Mouse (Mus musculus) lung, embryonic 15.5 days (tissue): ENCODE measurements around the gene Cdc25b. TPM values are rescaled to one million over a fixed set of nuclear protein-coding genes. Genes with fewer than 3 reads are reported as not detected.

Experiments used
- ATAC-seq: fragments of 200-750 bp; cut with Nextera tagmentation; 2 replicates; pipeline ENCODE4 v1.8.0; 2017; ENCODE audit warnings: moderate number of reproducible peaks, borderline replicate concordance; ENCODE audit not compliant: low FRiP score, low TSS enrichment; ENCODE audit errors: extremely low read depth
- H3K27ac ChIP-seq: fragments of 300-500 bp; sonication (generic); 2 replicates; pipeline ENCODE4 v1.5.1; 2015; ENCODE audit warnings: moderate library complexity, mild to moderate bottlenecking, inconsistent platforms
- H3K27me3 ChIP-seq: fragments of 300-500 bp; sonication (generic); 2 replicates; pipeline ENCODE4 v1.6.1; 2015; ENCODE audit warnings: inconsistent platforms
- H3K36me3 ChIP-seq: fragments of 300-500 bp; sonication (generic); 2 replicates; pipeline ENCODE4 v1.6.1; 2015; ENCODE audit warnings: inconsistent platforms
- H3K4me1 ChIP-seq: fragments of 300-500 bp; sonication (generic); 2 replicates; pipeline ENCODE4 v1.6.1; 2015; ENCODE audit warnings: inconsistent platforms
- H3K4me2 ChIP-seq: fragments of 300-500 bp; sonication (generic); 2 replicates; pipeline ENCODE4 v1.6.1; 2015; ENCODE audit warnings: inconsistent platforms, mild to moderate bottlenecking, moderate library complexity
- H3K4me3 ChIP-seq: fragments of 300-500 bp; sonication (generic); 2 replicates; pipeline ENCODE4 v1.5.1; 2015; ENCODE audit warnings: mild to moderate bottlenecking, inconsistent platforms
- H3K9ac ChIP-seq: fragments of 300-500 bp; sonication (generic); 2 replicates; pipeline ENCODE4 v1.6.1; 2015; ENCODE audit warnings: inconsistent platforms
- H3K9me3 ChIP-seq: fragments of 300-500 bp; sonication (generic); 2 replicates; pipeline ENCODE4 v1.6.1; 2016; ENCODE audit warnings: inconsistent platforms
- WGBS: fragments of 180-500 bp; shearing (Covaris S2); methylation state at CpG from one replicate; pipeline ENCODE4 v1.1.7; 2015; 5-methylcytosine and 5-hydroxymethylcytosine counted together
- polyA plus RNA-seq: library from polyadenylated mRNA; unstranded; fragments of >200 nt; fragmentation: Nextera tagmentation; extraction: Ambion mirVana; gene quantifications from 2 replicates; pipeline ENCODE4 v1.2.1, GENCODE M21; 2015

Cdc25b gene
- polyA plus RNA-seq, 1 experiment from 2014 or later = 58.4 TPM

GRCm38 (mm10) chr2:131146193-131147042 lies 40.3 kb upstream of the Cdc25b start:
- ATAC-seq = no peak
- no peaks in the 10 kb centered on the region for H3K9me3 ChIP-seq
- H3K36me3 ChIP-seq = peaks cover 58% of the 10 kb centered on the region
- no peak overlapping the region for H3K4me3 ChIP-seq
- no peaks in the 10 kb centered on the region for H3K27me3 ChIP-seq
- no peak overlapping the region for H3K9ac ChIP-seq
- H3K27ac ChIP-seq = no peak overlapping the region
- whole genome bisulfite sequencing = 80% methylated on average over 21 of the region's 21 CpGs
- no peak overlapping the region for H3K4me2 ChIP-seq
- 0 out of 2 replicates have a peak, but pooled peaks cover 3% of the 10 kb centered on the region for H3K4me1 ChIP-seq

DNA sequence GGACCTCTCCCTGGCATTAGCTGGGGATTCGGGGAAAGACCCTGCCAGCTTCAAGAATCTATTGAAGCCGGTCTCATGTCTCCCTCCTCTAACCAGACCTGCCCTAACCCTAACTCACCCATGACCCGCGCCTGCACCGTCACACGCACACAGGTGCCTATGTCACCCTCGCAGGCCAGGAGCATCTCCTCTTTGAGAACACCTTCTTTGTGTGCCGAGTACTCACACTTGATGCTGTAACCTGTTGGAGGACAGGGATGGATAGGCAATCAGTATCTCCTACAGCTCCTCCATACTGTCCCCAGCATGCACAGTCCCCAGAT lies 39.7 kb upstream of the Cdc25b start:
- ATAC-seq = no peak
- no peak overlapping the region for H3K4me3 ChIP-seq
- 92% methylated on average over 8 of the region's 8 CpGs for WGBS
- H3K4me1 ChIP-seq = 0 out of 2 replicates have a peak, but pooled peaks cover 3% of the 10 kb centered on the region
- no peaks in the 10 kb centered on the region for H3K27me3 ChIP-seq
- H3K36me3 ChIP-seq = peaks cover 58% of the 10 kb centered on the region
- H3K9me3 ChIP-seq = no peaks in the 10 kb centered on the region
- H3K9ac ChIP-seq = no peak overlapping the region
- H3K4me2 ChIP-seq = no peak overlapping the region
- H3K27ac ChIP-seq = no peak overlapping the region

DNA sequence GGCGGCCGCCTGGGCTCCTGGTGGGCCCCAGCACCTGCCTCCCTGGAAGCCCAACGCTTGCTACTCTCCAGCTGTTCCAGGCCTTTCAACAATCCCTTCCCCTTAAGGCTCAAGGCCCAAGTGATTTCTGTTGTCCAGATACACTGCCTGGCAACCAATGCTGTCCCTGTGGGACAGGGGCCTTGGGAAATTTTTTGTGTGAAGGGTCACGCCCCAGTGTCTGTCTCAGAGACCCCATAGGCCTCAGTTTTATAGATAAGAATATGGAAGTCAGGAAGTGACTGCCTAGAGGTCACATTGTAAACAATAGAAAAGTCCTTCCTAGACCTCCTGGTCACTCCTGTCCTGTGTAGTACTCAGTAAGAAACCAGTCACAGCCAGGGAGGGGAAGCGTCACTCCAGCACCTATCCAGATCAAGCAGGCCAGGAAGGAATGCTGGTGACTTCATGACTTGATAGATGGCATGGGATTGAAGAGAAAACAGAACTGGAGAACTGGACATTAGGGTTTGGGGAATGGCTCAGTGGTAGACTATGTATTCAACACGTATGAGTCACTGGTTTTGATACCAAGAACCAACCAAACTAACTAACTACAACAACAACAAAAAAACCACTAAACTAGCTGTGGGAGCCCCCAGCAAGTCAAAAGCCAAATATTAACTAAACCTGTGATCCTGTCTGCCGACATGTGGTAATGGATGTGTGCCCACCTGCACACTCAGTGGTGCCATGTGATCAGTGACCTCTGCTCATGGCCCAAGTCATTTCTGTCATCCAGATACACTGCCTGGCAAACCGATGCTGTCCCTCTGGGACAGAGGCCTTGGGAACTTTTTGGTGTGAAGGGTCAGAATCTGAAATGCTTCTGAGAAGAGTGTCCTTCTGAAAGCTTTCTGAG lies 38.1 kb upstream of the Cdc25b start:
- no peak overlapping the region for H3K4me2 ChIP-seq
- no peak overlapping the region for H3K4me3 ChIP-seq
- no peaks in the 10 kb centered on the region for H3K4me1 ChIP-seq
- peaks cover 56% of the 10 kb centered on the region for H3K36me3 ChIP-seq
- WGBS = 73% methylated on average over 8 of the region's 8 CpGs
- H3K27ac ChIP-seq = no peak overlapping the region
- no peaks in the 10 kb centered on the region for H3K27me3 ChIP-seq
- no peaks in the 10 kb centered on the region for H3K9me3 ChIP-seq
- no peak for ATAC-seq
- H3K9ac ChIP-seq = no peak overlapping the region

GRCm38 (mm10) chr2:131149254-131149578 lies 37.5 kb upstream of the Cdc25b start:
- Histone ChIP-seq H3K4me1 (no peaks in the 10 kb centered on the region), H3K27me3 (no peaks in the 10 kb centered on the region), H3K9ac (no peak overlapping the region), H3K4me3 (no peak overlapping the region), H3K27ac (no peak overlapping the region), H3K36me3 (peaks cover 55% of the 10 kb centered on the region), H3K9me3 (no peaks in the 10 kb centered on the region), H3K4me2 (no peak overlapping the region)
- ATAC-seq = no peak
- 87% methylated on average over 3 of the region's 3 CpGs for WGBS

DNA sequence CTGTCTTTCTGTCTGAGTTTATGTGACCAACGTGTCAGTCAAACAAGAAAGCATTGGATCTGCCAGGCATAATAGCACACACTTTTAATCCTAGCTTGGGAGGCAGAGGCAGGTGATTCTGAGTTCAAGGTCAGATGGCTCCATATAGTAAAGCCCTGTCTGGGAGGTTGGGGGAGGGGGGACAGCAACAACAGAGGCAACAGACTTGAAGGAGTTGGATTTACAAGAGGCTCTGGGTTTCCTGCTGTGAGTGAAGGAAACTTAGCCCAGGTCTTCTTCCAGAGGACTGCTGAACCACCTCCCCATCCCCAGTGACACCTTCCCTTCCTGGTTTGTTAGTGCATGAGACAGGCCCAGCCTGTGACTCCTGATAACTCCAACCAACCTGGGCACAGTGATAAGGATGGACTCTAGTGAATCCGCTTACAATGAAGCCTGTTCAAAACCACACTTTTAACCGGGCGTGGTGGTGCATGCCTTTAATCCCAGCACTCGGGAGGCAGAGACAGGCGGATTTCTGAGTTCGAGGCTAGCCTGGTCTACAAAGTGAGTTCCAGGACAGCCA lies 34.5 kb upstream of the Cdc25b start:
- no peak for ATAC-seq
- Histone ChIP-seq H3K27ac (no peak overlapping the region), H3K4me2 (no peak overlapping the region), H3K4me1 (0 out of 2 replicates have a peak, but pooled peaks cover under 1% of the 10 kb centered on the region), H3K9ac (no peak overlapping the region), H3K27me3 (no peaks in the 10 kb centered on the region), H3K9me3 (no peaks in the 10 kb centered on the region), H3K36me3 (peaks cover 30% of the 10 kb centered on the region), H3K4me3 (no peak overlapping the region)
- 88% methylated on average over 7 of the region's 7 CpGs for WGBS

DNA sequence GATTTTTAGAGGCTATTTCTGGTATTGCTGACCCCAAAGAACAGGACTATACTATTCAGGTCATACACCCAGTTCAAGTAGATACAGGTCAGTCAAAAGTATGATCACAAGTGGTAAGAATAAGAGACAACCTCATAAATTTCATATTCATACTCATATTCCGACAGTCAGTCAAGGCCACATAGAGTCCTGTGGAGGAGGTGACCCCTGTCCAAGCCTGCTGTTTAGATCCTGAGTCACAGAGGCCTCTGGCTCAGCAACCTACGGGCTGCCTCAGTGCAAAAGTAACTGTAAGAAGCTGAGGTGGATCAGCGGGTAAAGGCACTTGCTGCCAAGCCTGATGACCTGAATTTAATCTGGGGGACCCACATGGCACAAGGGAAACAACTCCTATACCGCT lies 32.7 kb upstream of the Cdc25b start:
- Histone ChIP-seq H3K36me3 (peaks cover 15% of the 10 kb centered on the region; the same call in 1 of the 2 replicates), H3K9ac (no peak overlapping the region), H3K27me3 (no peaks in the 10 kb centered on the region), H3K27ac (no peak overlapping the region), H3K4me3 (no peak overlapping the region), H3K4me1 (peaks cover 9% of the 10 kb centered on the region), H3K9me3 (no peaks in the 10 kb centered on the region), H3K4me2 (no peak overlapping the region)
- ATAC-seq = no peak
- 88% methylated on average over 4 of the region's 4 CpGs for WGBS

- Histone ChIP-seq H3K36me3 (peaks cover 8% of the 10 kb centered on the region; the same call in 1 of the 2 replicates), H3K9ac (no peak overlapping the region), H3K4me3 (no peak overlapping the region), H3K27ac (no peak overlapping the region), H3K9me3 (no peaks in the 10 kb centered on the region), H3K4me1 (peaks cover 14% of the 10 kb centered on the region), H3K27me3 (no peaks in the 10 kb centered on the region), H3K4me2 (no peak overlapping the region)
- ATAC-seq = no peak
- 86% methylated on average over 7 of the region's 7 CpGs for WGBS
Measured at GRCm38 (mm10) chr2:131156987-131157386, 29.8 kb upstream of the Cdc25b start.

GRCm38 (mm10) chr2:131159491-131159910 lies 27.2 kb upstream of the Cdc25b start:
- under 1% methylated on average over 18 of the region's 18 CpGs for WGBS

GRCm38 (mm10) chr2:131159938-131160581 lies 26.7 kb upstream of the Cdc25b start, which contains the start of gene 1700037H04Rik:
1700037H04Rik (minus strand) TSS chr2:131160081.
- peak within 1 kb of the TSS; percentile 76 for H3K4me3 ChIP-seq
- H3K9me3 ChIP-seq = no peaks in the 10 kb centered on the region
- peak; percentile 98 for ATAC-seq
- H3K36me3 ChIP-seq = no peaks in the 10 kb centered on the region
- no peaks in the 10 kb centered on the region for H3K27me3 ChIP-seq
- H3K9ac ChIP-seq = peak within 1 kb of the TSS; percentile 84
- H3K27ac ChIP-seq = peak within 1 kb of the TSS; percentile 90
- WGBS = under 1% methylated on average over 54 of the region's 54 CpGs
- H3K4me1 ChIP-seq = peaks cover 14% of the 10 kb centered on the region
- H3K4me2 ChIP-seq = peak within 1 kb of the TSS; percentile 92

More at GRCm38 (mm10) chr2:131159491-131159910, 27.2 kb upstream of the Cdc25b start:
- H3K27me3 ChIP-seq = no peaks in the 10 kb centered on the region
- peak overlapping the region; percentile 84 for H3K9ac ChIP-seq
- H3K4me2 ChIP-seq = peak overlapping the region; percentile 92
- H3K27ac ChIP-seq = peak overlapping the region; percentile 64
- H3K4me3 ChIP-seq = peak overlapping the region; percentile 76
- no peaks in the 10 kb centered on the region for H3K9me3 ChIP-seq
- peak; percentile 58 for ATAC-seq
- H3K4me1 ChIP-seq = peaks cover 14% of the 10 kb centered on the region
- H3K36me3 ChIP-seq = peaks cover 3% of the 10 kb centered on the region; the same call in 1 of the 2 replicates

DNA sequence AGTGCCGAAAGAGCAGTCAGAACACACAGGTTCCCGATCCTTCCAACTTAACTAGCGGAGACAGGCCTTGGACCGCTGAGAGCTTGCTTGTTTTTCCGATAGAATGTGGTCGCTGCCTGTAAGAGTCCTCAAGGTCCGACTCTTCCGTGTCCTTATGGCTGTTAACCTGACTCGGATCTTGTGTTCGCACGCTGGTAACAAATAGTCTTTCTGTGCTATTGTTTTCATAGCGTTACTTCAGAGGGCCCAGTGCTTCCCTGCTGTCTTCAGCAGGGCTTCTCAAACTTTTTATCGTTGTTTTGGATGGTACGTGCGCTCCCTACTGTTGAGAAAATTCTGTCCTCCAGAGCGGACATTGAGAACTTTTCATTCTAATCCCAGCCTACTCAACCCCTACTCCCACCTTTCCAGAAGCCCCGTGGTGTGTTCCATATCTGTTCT lies 26.1 kb upstream of the Cdc25b start:
- Histone ChIP-seq H3K27ac (peak overlapping the region; percentile 90), H3K9me3 (no peaks in the 10 kb centered on the region), H3K4me1 (peaks cover 14% of the 10 kb centered on the region), H3K4me3 (peak overlapping the region; percentile 76), H3K4me2 (peak overlapping the region; percentile 92), H3K27me3 (no peaks in the 10 kb centered on the region), H3K9ac (peak overlapping the region; percentile 66), H3K36me3 (no peaks in the 10 kb centered on the region)
- peak; percentile 2; the same call in 1 of the 2 replicates for ATAC-seq
- WGBS = 1% methylated on average over 17 of the region's 17 CpGs

DNA sequence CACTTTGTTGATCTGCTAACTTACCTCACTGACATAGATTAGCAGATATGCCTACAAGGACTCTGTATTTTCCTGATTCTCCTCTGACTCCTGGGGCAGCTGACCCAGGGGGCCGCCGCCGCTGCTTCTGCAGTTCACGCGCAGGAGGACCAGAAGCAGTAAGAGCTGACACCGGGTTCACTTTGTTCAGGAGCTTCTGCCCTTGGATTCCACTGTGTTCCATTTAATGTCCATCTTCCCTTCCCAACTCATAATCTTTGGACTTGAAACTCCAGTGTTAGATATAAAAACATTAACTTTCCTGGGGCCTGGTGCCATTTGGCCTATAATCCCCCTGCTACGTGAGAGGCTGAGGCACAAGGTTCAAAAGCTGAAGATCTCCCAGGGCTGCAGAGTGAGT lies 22.8 kb upstream of the Cdc25b start:
- no peaks in the 10 kb centered on the region for H3K27me3 ChIP-seq
- no peak for ATAC-seq
- H3K4me3 ChIP-seq = no peak overlapping the region
- H3K4me2 ChIP-seq = no peak overlapping the region
- peaks cover 5% of the 10 kb centered on the region for H3K4me1 ChIP-seq
- no peak overlapping the region for H3K27ac ChIP-seq
- H3K36me3 ChIP-seq = no peaks in the 10 kb centered on the region
- 69% methylated on average over 7 of the region's 7 CpGs for WGBS
- H3K9ac ChIP-seq = no peak overlapping the region
- H3K9me3 ChIP-seq = no peaks in the 10 kb centered on the region
